Mouse (Mus musculus) heart, embryonic 12.5 days (tissue): ENCODE data around the gene Atxn7. TPM values are rescaled to one million over a fixed set of nuclear protein-coding genes. Genes with fewer than 3 reads are reported as not detected.
A peak's percentile ranks its signal among the peaks of the same experiment; 100 is the strongest.

Experiments
- ATAC-seq: fragments of 200-750 bp; cut with Nextera tagmentation; 2 replicates; pipeline ENCODE4 v1.8.0; 2017; ENCODE audit warnings: moderate TSS enrichment, moderate library complexity; ENCODE audit not compliant: insufficient number of reproducible peaks, low FRiP score
- H3K27ac ChIP-seq: fragments of 300-500 bp; sonication (generic); 2 replicates; pipeline ENCODE4 v1.5.1; 2016; ENCODE audit warnings: mild to moderate bottlenecking, moderate library complexity; ENCODE audit not compliant: poor library complexity, severe bottlenecking
- H3K27me3 ChIP-seq: fragments of 300-500 bp; sonication (generic); replicated peaks from 2 replicates; pipeline ENCODE4 v1.6.1; 2016; ENCODE audit warnings: mild to moderate bottlenecking, moderate library complexity
- H3K36me3 ChIP-seq: fragments of 300-500 bp; sonication (generic); 2 replicates; pipeline ENCODE4 v1.6.1; 2016; ENCODE audit warnings: mild to moderate bottlenecking, moderate library complexity
- H3K4me1 ChIP-seq: fragments of 300-500 bp; sonication (generic); replicated peaks from 2 replicates; pipeline ENCODE4 v1.6.1; 2016; ENCODE audit warnings: mild to moderate bottlenecking
- H3K4me2 ChIP-seq: fragments of 300-500 bp; sonication (generic); 2 replicates; pipeline ENCODE4 v1.6.1; 2016; ENCODE audit warnings: mild to moderate bottlenecking, moderate library complexity
- H3K4me3 ChIP-seq: fragments of 300-500 bp; sonication (generic); 2 replicates; pipeline ENCODE4 v1.5.1; 2016; ENCODE audit warnings: mild to moderate bottlenecking
- H3K9ac ChIP-seq: fragments of 300-500 bp; sonication (generic); 2 replicates; pipeline ENCODE4 v1.6.1; 2016; ENCODE audit warnings: mild to moderate bottlenecking, moderate library complexity
- H3K9me3 ChIP-seq: fragments of 300-500 bp; sonication (generic); replicated peaks from 2 replicates; pipeline ENCODE4 v1.6.1; 2016; ENCODE audit warnings: mild to moderate bottlenecking, moderate library complexity
- WGBS: fragments of 180-500 bp; shearing (Covaris S2); methylation state at CpG from one replicate; pipeline ENCODE4 v1.1.7; 2016; 5-methylcytosine and 5-hydroxymethylcytosine counted together
- polyA plus RNA-seq: library from polyadenylated mRNA; unstranded; fragments of >200 nt; fragmentation: Nextera tagmentation; extraction: Ambion mirVana; gene quantifications from 2 replicates; pipeline ENCODE4 v1.2.1, GENCODE M21; 2016

The Atxn7 gene
- polyA plus RNA-seq, 1 experiment from 2014 or later: 3.9 TPM

DNA sequence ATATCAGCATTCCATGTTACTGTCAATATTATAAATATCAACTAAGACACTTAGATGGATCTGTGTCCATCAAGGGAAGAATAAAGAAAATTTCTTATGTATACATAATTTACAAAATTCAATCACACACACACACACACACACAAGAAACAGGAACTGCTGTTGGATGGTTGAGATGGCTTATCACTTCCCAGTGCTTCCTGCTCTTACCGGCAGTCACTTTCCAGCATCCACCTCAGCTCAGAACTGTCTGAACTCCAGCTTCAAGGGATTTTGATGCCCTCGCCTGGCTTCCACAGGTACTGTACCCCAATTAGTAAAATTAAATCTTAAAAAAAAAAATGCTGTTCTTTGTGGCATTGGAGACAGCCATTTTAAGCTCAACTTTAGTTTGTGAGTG is 27.2 kb downstream of the Atxn7 start:
- 25% methylated on average over 2 of the region's 2 CpGs for WGBS
- H3K4me1 ChIP-seq: no peaks in the 10 kb centered on the region

DNA sequence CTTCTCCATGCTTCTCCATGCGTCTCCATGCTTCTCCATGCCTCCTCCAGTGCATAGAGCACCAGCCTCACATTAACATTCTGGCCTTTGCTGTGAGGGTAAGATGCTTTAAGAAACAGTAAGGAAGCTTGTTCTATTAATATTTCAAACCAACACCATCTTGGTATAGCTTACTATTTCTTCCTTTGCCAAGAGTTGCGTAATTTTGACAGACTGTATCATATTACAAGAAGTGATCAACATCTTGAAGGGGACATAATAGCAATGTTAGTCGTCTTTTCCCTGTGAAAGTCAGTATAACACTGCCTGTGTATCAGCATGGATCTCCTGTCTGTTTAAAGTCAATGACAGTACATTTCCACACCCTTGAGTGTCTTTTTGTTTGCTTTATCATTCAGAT is 29.5 kb downstream of the Atxn7 start:
- H3K27me3 ChIP-seq: 0 out of 2 replicates have a peak, but pooled peaks cover 4% of the 10 kb centered on the region
- no peaks in the 10 kb centered on the region for H3K36me3 ChIP-seq
- WGBS: 77% methylated on average over 3 of the region's 3 CpGs
- no peak overlapping the region for H3K4me2 ChIP-seq
- H3K4me1 ChIP-seq: peaks cover 10% of the 10 kb centered on the region
- H3K9ac ChIP-seq: no peak overlapping the region
- no peak for ATAC-seq
- no peak overlapping the region for H3K27ac ChIP-seq
- no peaks in the 10 kb centered on the region for H3K9me3 ChIP-seq
- no peak overlapping the region for H3K4me3 ChIP-seq

More for the DNA sequence above, 27.2 kb downstream of the Atxn7 start:
- Histone ChIP-seq H3K36me3 (no peaks in the 10 kb centered on the region), H3K4me3 (no peak overlapping the region), H3K9ac (no peak overlapping the region), H3K4me2 (no peak overlapping the region), H3K27ac (no peak overlapping the region), H3K27me3 (0 out of 2 replicates have a peak, but pooled peaks cover 4% of the 10 kb centered on the region), H3K9me3 (no peaks in the 10 kb centered on the region)
- no peak for ATAC-seq

DNA sequence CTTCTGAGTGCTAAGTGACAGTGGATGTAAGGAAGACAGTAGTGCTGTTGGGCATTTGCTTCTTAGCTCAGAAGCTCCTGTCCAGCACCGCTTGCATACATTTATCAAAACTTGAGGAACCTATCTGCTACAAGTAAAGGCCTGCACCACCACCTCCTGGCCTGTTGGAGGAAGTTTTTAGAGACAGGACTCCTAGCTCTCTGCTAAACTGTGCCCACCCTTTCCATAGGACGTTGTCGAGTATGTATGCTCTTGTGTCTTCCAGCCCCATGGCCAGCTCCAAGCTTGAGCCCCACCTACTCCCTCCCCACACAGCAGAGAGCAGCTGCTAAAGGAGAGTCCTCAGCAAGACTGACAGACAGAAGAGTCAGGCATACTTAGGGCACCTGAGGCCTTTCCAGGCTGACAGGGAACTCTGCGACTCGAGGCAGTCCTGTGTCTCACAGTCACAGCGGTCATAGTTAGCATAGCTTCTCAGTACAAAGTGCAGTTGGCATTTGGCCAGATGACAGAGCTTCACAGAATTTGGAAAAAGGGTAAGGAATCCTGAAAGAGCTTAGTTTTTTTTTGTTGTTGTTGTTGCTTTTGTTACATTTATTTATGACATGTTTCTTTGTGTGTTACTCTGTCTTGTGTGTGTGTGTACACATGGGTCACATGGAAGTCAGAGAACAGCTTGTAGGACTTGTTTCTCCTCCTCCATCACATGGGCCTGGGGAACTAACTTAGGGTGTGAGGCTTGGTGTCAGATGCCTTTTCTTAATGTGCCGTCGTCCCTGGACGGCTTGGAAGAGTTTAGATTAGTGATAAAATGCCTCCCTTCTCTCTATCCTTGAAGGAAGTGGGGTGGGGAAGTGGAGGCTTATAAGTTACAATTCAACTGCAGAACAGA is 34.2 kb downstream of the Atxn7 start:
- H3K4me2 ChIP-seq: no peak overlapping the region
- H3K27ac ChIP-seq: no peak overlapping the region
- H3K9me3 ChIP-seq: no peaks in the 10 kb centered on the region
- no peak overlapping the region for H3K4me3 ChIP-seq
- ATAC-seq: peak; percentile 36; the same call in 1 of the 2 replicates
- H3K27me3 ChIP-seq: no peaks in the 10 kb centered on the region
- no peaks in the 10 kb centered on the region for H3K36me3 ChIP-seq
- 30% methylated on average over 9 of the region's 9 CpGs for WGBS
- H3K4me1 ChIP-seq: peaks cover 18% of the 10 kb centered on the region
- 0 out of 2 replicates have a peak overlapping the region, but pooled peaks have one; percentile 36 for H3K9ac ChIP-seq

DNA sequence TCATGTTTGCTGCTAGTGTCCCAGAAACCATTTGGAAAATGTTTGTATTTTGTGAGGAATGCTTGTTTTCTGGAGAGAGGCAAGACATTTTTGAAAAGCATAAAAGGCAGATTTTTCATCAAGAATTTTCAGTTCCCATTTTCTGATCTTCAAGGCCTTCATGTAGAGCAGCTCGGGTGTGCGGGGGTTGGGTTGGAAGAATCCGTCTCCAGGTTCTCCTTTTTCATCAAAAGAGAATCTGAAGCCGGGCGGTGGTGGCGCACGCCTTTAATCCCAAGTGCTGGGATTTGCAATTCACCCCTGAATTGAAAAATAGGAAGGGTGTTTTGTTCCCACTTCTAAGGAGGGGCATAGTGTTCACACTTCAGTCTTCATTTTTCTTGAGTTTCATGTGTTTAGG is 41.5 kb downstream of the Atxn7 start:
- Histone ChIP-seq H3K27ac (no peak overlapping the region), H3K9ac (no peak overlapping the region), H3K9me3 (no peaks in the 10 kb centered on the region), H3K4me2 (no peak overlapping the region), H3K4me1 (no peaks in the 10 kb centered on the region), H3K36me3 (no peaks in the 10 kb centered on the region), H3K4me3 (no peak overlapping the region), H3K27me3 (no peaks in the 10 kb centered on the region)
- 90% methylated on average over 7 of the region's 7 CpGs for WGBS
- ATAC-seq: no peak

DNA sequence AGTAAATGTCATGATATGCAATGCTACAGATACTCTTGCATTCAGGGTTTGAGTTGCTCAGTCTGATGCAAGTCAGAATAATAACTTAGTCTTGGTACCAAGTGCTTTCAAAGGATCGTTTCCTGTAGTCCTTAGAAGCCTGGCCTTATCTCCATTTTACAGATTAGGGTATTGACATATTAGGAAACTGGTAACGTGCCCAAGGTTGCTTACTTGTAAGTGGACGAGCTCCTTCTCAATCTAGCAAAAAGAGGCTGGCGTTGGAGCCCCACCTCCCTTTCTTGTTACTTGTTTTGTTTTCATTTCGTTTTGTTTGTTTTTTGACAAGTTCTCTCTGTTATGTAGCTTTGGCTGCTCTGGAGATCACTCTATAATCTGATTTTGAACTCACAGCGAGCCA is 48.5 kb downstream of the Atxn7 start:
- Histone ChIP-seq H3K4me1 (peaks cover 12% of the 10 kb centered on the region), H3K4me3 (no peak overlapping the region), H3K4me2 (no peak overlapping the region), H3K9ac (no peak overlapping the region), H3K9me3 (no peaks in the 10 kb centered on the region), H3K27ac (no peak overlapping the region), H3K27me3 (no peaks in the 10 kb centered on the region), H3K36me3 (no peaks in the 10 kb centered on the region)
- no peak for ATAC-seq
- WGBS: 34% methylated on average over 6 of the region's 6 CpGs

DNA sequence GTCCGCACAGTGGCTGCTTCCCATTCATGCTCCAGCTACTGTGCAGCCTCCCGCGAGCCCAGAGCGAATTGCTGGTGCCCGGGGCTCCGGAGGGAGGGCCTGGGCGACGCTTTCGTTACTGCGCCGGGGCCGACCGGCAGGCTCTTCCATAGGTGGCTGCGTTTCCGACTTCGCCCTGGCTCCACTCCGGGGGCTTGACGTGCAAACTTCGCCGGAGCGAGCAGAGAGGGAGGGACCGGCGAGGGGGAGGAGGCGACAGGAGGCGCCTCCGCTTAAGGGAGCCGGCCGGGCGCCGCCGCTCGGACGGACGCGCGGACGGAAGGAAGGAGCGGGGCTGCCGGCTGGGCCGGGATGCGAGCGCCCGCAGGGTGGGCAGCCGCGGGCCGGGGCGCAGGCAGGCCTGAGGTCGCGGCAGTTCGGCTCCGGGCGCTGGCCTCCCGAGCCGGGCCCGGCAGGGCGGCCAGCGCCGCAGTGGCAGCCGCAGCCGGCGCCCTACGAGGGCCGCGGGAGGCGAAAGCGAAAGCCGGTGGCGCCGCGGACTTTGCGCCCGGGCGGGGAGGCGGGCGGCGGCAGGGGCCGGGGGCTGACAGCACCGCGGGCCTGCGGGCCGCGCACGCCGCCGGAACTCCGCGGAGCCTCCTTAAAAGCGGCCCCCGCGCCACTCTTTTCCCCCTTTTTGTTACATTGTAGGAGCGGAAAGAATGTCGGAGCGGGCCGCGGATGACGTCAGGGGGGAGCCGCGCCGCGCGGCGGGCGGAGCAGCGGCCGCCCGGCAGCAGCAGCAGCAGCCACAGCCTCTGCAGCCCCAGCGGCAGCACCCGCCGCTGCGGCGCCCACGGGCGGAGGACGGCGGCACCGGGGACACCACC is 51.4 kb downstream of the Atxn7 start:
- peak overlapping the region; percentile 90 for H3K4me3 ChIP-seq
- H3K4me2 ChIP-seq: peak overlapping the region; percentile 89
- H3K9ac ChIP-seq: peak overlapping the region; percentile 98
- no peaks in the 10 kb centered on the region for H3K9me3 ChIP-seq
- peaks cover 14% of the 10 kb centered on the region for H3K36me3 ChIP-seq
- peaks cover 13% of the 10 kb centered on the region for H3K4me1 ChIP-seq
- H3K27me3 ChIP-seq: no peaks in the 10 kb centered on the region
- peak overlapping the region; percentile 99 for H3K27ac ChIP-seq
- WGBS: 2% methylated on average over 102 of the region's 116 CpGs
- peak; percentile 91 for ATAC-seq

DNA sequence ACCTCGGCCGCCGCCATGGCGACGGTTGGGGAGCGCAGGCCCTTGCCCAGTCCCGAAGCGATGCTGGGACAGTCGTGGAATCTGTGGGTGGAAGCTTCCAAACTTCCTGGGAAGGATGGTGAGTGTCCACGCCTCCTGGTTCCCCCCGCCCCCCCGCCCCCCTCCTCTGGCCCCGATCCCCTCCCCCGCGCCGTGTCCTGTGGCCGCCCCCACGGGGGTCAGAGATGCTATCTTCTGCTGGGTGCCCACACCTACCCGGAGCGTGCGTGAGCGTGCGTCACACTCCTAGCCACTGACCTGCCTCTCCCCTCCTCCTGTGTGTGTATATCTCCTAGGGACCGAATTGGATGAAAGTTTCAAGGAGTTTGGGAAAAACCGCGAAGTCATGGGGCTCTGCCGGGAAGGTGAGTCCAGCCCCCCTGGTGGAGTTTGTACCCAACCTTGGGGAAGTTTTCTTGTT is 52.0 kb downstream of the Atxn7 start:
- peak overlapping the region; percentile 98 for H3K9ac ChIP-seq
- 0% methylated on average over 18 of the region's 27 CpGs for WGBS
- H3K36me3 ChIP-seq: peaks cover 14% of the 10 kb centered on the region
- H3K27me3 ChIP-seq: no peaks in the 10 kb centered on the region
- peak overlapping the region; percentile 99 for H3K27ac ChIP-seq
- peak; percentile 58; the same call in 1 of the 2 replicates for ATAC-seq
- peaks cover 13% of the 10 kb centered on the region for H3K4me1 ChIP-seq
- H3K9me3 ChIP-seq: no peaks in the 10 kb centered on the region
- H3K4me3 ChIP-seq: peak overlapping the region; percentile 90
- H3K4me2 ChIP-seq: peak overlapping the region; percentile 89

DNA sequence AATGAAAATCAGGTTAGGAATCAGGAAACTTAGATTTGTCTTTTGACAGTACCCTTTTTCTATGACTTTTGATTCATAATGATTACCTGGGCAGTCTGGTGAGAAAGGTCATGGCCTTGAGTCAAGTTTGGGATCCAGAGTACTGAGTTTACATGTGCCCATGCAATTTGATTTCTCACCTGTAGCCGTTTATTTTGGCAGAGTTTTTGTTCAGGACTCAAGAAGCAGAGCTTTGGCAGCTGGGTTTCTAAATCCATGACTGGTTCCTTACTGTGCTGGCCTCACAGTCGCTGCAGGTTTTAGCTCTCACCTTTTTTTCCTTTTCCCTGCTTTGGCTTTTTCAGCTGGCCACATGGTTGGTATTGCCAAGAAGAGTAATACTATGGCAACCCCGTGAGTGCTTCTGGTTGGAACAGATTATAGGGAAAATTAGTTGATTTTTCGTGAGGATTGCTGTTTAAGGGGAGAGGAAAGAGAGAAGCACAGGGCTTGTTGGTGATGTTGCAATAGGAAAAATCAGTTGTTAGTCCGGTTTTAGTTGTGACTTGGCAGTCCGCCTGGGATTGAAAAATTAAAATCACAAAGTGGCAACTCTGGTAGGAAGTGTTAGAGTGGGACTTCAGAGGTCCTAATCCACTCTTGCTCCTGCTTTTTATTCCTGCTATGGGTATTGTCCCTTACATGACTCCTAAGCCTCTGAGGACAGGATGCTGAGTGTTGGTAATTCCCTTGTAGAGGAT is 53.6 kb downstream of the Atxn7 start:
- Histone ChIP-seq H3K27ac (no peak overlapping the region), H3K4me1 (peaks cover 10% of the 10 kb centered on the region), H3K27me3 (no peaks in the 10 kb centered on the region), H3K9me3 (no peaks in the 10 kb centered on the region), H3K4me2 (no peak overlapping the region), H3K4me3 (no peak overlapping the region), H3K9ac (no peak overlapping the region), H3K36me3 (peaks cover 20% of the 10 kb centered on the region)
- ATAC-seq: no peak
- 81% methylated on average over 6 of the region's 6 CpGs for WGBS

DNA sequence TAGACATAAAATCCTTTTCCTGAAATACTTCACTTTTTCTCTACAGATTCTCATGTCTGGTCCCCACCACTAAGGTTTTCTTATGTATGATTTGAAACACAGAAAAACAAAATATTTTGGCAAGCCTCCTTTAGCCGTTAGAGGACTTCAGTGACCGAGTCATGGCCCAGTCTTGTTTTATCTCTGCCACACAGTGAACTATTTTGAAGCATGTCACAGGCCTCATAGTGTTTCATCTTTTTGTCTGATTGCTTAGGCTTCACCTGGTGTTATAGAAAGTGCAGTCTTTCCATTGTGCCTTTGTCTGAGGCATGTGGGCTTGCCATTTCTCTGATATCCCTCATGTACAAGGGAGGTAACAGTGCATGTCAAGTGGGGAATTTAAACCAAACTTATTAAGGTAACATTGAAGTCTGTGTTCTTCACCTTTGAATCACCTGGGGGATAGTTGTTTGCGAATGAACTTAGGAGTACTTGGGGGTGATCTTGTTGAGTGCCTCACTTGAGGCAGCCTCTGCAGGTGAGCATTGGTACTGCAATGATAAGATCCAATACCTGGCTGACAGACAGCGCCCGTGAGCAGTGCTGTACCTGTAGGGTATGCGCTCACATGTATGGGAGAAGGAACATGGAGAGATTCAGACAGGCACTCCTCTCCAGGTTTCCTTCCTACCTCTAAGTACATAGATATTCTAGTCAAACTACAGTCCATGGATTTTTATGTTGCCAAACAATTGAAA is 58.1 kb downstream of the Atxn7 start:
- Histone ChIP-seq H3K27me3 (no peaks in the 10 kb centered on the region), H3K9ac (no peak overlapping the region), H3K9me3 (no peaks in the 10 kb centered on the region), H3K36me3 (peaks cover 34% of the 10 kb centered on the region), H3K4me1 (0 out of 2 replicates have a peak, but pooled peaks cover 2% of the 10 kb centered on the region), H3K4me3 (no peak overlapping the region), H3K27ac (no peak overlapping the region), H3K4me2 (no peak overlapping the region)
- WGBS: 79% methylated on average over 6 of the region's 6 CpGs
- no peak for ATAC-seq

DNA sequence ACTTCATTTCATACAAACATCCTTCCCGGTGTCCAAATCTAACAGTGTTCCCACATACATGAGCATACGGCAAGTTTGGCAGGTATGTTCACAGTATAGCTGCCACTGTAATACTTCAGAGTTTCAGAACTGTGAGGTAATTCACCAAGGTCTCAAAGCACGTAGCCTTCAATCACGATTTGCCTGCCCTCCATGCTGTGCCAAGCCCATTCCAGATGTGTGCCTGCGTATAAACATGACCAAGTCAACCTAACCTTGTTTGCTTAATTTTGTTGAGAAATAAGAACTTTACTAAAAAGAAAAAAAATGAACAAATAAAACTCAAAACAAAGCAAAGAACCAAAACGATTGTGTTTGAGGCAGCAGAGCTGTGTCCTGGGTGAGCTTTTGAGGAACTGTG is 60.0 kb downstream of the Atxn7 start:
- ATAC-seq: no peak
- Histone ChIP-seq H3K4me2 (no peak overlapping the region), H3K4me3 (no peak overlapping the region), H3K36me3 (peaks cover 25% of the 10 kb centered on the region), H3K27me3 (no peaks in the 10 kb centered on the region), H3K9me3 (no peaks in the 10 kb centered on the region), H3K4me1 (no peaks in the 10 kb centered on the region), H3K27ac (no peak overlapping the region), H3K9ac (no peak overlapping the region)
- WGBS: 93% methylated on average over 6 of the region's 6 CpGs
